Mouse (Mus musculus): ENCODE measurements at regions not wholly inside any gene's neighbourhood (a gene's known extent, or its start where the extent isn't known, plus 50 kb on each side); places are given as distances from the start of the nearest gene placed in this dataset.

- no peak for DNase-seq (ENCODE audit: low spot score)
Observed at GRCm38 (mm10) chr8:34756916-34757315, 645.4 kb upstream of the Gm10131 start.

- DNase-seq (ENCODE audit: low spot score), result no peak
Observed at GRCm38 (mm10) chr8:34756171-34756570, 644.6 kb upstream of the Gm10131 start.

GRCm38 (mm10) chr8:34755480-34755879, 643.9 kb upstream of the Gm10131 start:
- no peak for DNase-seq (ENCODE audit: low spot score)

- DNase-seq (ENCODE audit: low spot score), result no peak
Observed at GRCm38 (mm10) chr8:34753046-34753445, 641.5 kb upstream of the Gm10131 start.

- DNase-seq (ENCODE audit: low spot score), result no peak
Observed at GRCm38 (mm10) chr8:34748521-34748920, 637.0 kb upstream of the Gm10131 start.

GRCm38 (mm10) chr8:34745706-34746105, 634.2 kb upstream of the Gm10131 start:
- no peak for DNase-seq (ENCODE audit: low spot score)

GRCm38 (mm10) chr8:34744682-34745081, 633.1 kb upstream of the Gm10131 start:
- DNase-seq (ENCODE audit: low spot score), result no peak

GRCm38 (mm10) chr8:34744179-34744578, 632.6 kb upstream of the Gm10131 start:
- DNase-seq (ENCODE audit: low spot score), result no peak

GRCm38 (mm10) chr8:34743137-34743536, 631.6 kb upstream of the Gm10131 start:
- no peak for DNase-seq (ENCODE audit: low spot score)

GRCm38 (mm10) chr8:34740836-34741235, 629.3 kb upstream of the Gm10131 start:
- no peak for DNase-seq (ENCODE audit: low spot score)

- DNase-seq (ENCODE audit: low spot score), result peak; percentile 59
Observed at GRCm38 (mm10) chr8:34739836-34740804, 628.6 kb upstream of the Gm10131 start.

GRCm38 (mm10) chr8:34736214-34736613, 624.7 kb upstream of the Gm10131 start:
- DNase-seq (ENCODE audit: low spot score), result no peak

GRCm38 (mm10) chr8:34735006-34735405, 623.5 kb upstream of the Gm10131 start:
- peak; percentile 37 for DNase-seq (ENCODE audit: low spot score)

GRCm38 (mm10) chr8:34732808-34733207, 621.3 kb upstream of the Gm10131 start:
- no peak for DNase-seq (ENCODE audit: low spot score)

GRCm38 (mm10) chr8:34732362-34732761, 620.8 kb upstream of the Gm10131 start:
- no peak for DNase-seq (ENCODE audit: low spot score)

- no peak for DNase-seq (ENCODE audit: low spot score)
Observed at GRCm38 (mm10) chr8:34731096-34731999, 619.8 kb upstream of the Gm10131 start.

- no peak for DNase-seq (ENCODE audit: low spot score)
Observed at GRCm38 (mm10) chr8:34729585-34729984, 618.0 kb upstream of the Gm10131 start.

GRCm38 (mm10) chr8:34727699-34728098, 616.2 kb upstream of the Gm10131 start:
- no peak for DNase-seq (ENCODE audit: low spot score)

GRCm38 (mm10) chr8:34726145-34726767, 614.7 kb upstream of the Gm10131 start:
- no peak for DNase-seq (ENCODE audit: low spot score)

GRCm38 (mm10) chr8:34725546-34725945, 614.0 kb upstream of the Gm10131 start:
- no peak for DNase-seq (ENCODE audit: low spot score)

GRCm38 (mm10) chr8:34709911-34710733, 598.6 kb upstream of the Gm10131 start:
- DNase-seq (ENCODE audit: low spot score), result no peak
